Mouse (Mus musculus) midbrain, embryonic 12.5 days (tissue): ENCODE data around the gene Wdr25. TPM values are rescaled to one million over a fixed set of nuclear protein-coding genes. Genes with fewer than 3 reads are reported as not detected.
A peak's percentile ranks its signal among the peaks of the same experiment; 100 is the strongest.
"Not testable (repeated sequence)": the region's sequence is repeated elsewhere in the genome, so short reads cannot be mapped to it uniquely, and the experiment has no call there.

ENCODE experiments used
- ATAC-seq: fragments of 200-750 bp; cut with Nextera tagmentation; 2 replicates; pipeline ENCODE4 v1.8.0; 2017; ENCODE audit warnings: low read depth, moderate TSS enrichment, moderate library complexity; ENCODE audit not compliant: low FRiP score
- H3K27ac ChIP-seq: fragments of 300-500 bp; sonication (generic); replicated peaks from 2 replicates; pipeline ENCODE4 v1.5.1; 2016; ENCODE audit warnings: mild to moderate bottlenecking
- H3K27me3 ChIP-seq: fragments of 300-500 bp; sonication (generic); 2 replicates; pipeline ENCODE4 v1.6.1; 2016; ENCODE audit warnings: mild to moderate bottlenecking
- H3K36me3 ChIP-seq: fragments of 300-500 bp; sonication (generic); 2 replicates; pipeline ENCODE4 v1.6.1; 2016
- H3K4me1 ChIP-seq: fragments of 300-500 bp; sonication (generic); 2 replicates; pipeline ENCODE4 v1.6.1; 2016
- H3K4me2 ChIP-seq: fragments of 300-500 bp; sonication (generic); replicated peaks from 2 replicates; pipeline ENCODE4 v1.6.1; 2016; ENCODE audit warnings: mild to moderate bottlenecking, moderate library complexity
- H3K4me3 ChIP-seq: fragments of 300-500 bp; sonication (generic); 2 replicates; pipeline ENCODE4 v1.5.1; 2016; ENCODE audit warnings: mild to moderate bottlenecking
- H3K9ac ChIP-seq: fragments of 300-500 bp; sonication (generic); replicated peaks from 2 replicates; pipeline ENCODE4 v1.6.1; 2016; ENCODE audit warnings: mild to moderate bottlenecking, moderate library complexity
- H3K9me3 ChIP-seq: fragments of 300-500 bp; sonication (generic); 2 replicates; pipeline ENCODE4 v1.6.1; 2016; ENCODE audit warnings: mild to moderate bottlenecking
- WGBS: fragments of 180-500 bp; shearing (Covaris S2); methylation state at CpG from one replicate; pipeline ENCODE4 v1.1.7; 2016; 5-methylcytosine and 5-hydroxymethylcytosine counted together
- polyA plus RNA-seq: library from polyadenylated mRNA; unstranded; fragments of >200 nt; fragmentation: Nextera tagmentation; extraction: Ambion mirVana; gene quantifications from 2 replicates; pipeline ENCODE4 v1.2.1, GENCODE M21; 2016

The Wdr25 gene
- polyA plus RNA-seq: 8.6 and 9.0 TPM in 2 replicates

DNA sequence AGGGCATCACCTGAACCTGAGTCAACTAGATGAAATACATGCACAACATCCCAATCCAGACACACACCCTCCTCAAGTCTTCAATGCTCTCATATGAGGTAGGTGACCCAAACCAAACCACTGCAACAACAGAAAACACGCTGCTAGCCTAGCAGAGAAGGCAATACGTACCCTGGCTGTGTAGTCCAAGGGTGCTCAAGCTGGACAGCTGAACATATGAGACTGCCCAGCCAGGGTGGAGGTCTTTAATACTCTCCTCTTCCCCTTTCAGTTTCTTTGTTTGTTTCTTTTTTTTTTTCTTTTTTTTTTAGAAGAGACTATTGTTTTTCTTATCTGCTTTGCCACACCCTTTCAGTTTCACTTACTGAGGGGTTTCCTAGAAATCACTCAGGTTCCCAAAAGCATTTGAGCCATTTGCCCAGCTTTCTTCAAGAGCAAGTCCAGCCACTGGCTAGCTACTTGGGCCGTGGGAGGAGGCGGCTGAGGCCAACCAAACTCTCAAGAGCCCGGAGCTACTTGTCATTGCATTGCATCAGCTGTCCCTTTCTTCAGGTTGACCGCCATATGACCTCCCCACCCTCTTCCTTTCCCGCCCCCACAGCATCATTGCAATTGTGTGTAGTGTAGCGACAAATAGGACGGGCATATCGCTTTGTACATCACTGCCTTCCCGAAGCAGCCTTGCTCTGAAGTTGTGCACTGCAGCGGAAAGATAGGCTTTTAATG, at the start of gene Wdr25:
Gene Wdr25 (plus strand): TSS at position 643 of the 726 bp plus-strand sequence.
- peak within 1 kb of the TSS; percentile 81 for H3K9ac ChIP-seq
- no peak for ATAC-seq
- peaks cover 22% of the 10 kb centered on the region for H3K4me1 ChIP-seq
- H3K27ac ChIP-seq: 0 out of 2 replicates have a peak within 1 kb of the TSS, but pooled peaks have one; percentile 15
- peak within 1 kb of the TSS; percentile 98 for H3K4me2 ChIP-seq
- no peaks in the 10 kb centered on the region for H3K9me3 ChIP-seq
- H3K27me3 ChIP-seq: no peaks in the 10 kb centered on the region
- H3K36me3 ChIP-seq: peaks cover 22% of the 10 kb centered on the region
- 21% methylated on average over 12 of the region's 12 CpGs for WGBS
- peak within 1 kb of the TSS; percentile 93 for H3K4me3 ChIP-seq

DNA sequence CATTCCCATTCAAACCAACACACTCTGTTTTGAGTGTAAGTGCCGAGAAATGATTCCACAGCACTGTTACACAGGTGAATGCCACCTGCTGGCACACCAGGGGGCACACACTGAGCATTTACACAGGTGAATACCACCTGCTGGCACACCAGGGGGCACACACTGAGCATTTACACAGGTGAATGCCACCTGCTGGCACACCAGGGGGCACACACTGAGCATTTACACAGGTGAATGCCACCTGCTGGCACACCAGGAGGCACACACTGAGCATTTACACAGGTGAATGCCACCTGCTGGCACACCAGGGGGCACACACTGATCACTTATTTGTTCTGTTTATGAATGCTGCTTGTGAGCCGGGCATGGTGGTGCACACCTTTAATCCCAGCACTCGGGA, 45.4 kb upstream of the Wdr25 start:
- ATAC-seq, H3K9ac ChIP-seq, H3K9me3 ChIP-seq, H3K4me2 ChIP-seq, H3K4me1 ChIP-seq, H3K4me3 ChIP-seq, H3K27ac ChIP-seq, H3K27me3 ChIP-seq: not testable (repeated sequence)
- H3K36me3 ChIP-seq: peaks cover 33% of the 10 kb centered on the region
- 96% methylated on average over 3 of the region's 3 CpGs for WGBS

DNA sequence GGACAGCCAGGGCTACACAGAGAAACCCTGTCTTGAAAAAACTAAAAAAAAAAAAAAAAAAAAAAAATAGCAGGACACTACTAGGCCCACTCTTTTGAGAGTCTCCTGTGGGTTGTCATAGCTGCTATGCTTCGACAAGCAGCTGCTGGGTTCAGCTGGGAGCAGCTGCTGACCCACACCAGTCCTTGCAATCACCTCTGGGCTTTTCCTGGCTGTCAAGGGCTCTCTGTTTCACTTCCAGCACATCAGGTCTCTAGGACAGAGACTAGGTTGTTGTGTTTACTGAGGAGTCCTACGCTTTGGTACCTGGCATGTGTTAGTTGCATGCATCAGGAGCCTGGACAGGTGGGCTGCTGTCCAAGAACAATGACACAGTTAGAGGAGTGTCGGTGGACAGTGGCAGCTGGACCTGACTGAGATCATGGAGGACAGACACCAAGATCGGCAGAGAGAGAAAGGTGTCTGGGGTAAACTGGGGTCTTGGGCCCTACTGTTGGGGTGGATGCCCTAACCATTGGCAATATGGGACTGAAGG, 43.9 kb upstream of the Wdr25 start:
- H3K27me3 ChIP-seq: no peaks in the 10 kb centered on the region
- 82% methylated on average over 4 of the region's 4 CpGs for WGBS
- H3K36me3 ChIP-seq: peaks cover 21% of the 10 kb centered on the region
- no peaks in the 10 kb centered on the region for H3K9me3 ChIP-seq
- H3K27ac ChIP-seq: no peak overlapping the region
- peaks cover 9% of the 10 kb centered on the region for H3K4me1 ChIP-seq
- H3K9ac ChIP-seq: no peak overlapping the region
- H3K4me2 ChIP-seq: no peak overlapping the region
- H3K4me3 ChIP-seq: no peak overlapping the region
- no peak for ATAC-seq

DNA sequence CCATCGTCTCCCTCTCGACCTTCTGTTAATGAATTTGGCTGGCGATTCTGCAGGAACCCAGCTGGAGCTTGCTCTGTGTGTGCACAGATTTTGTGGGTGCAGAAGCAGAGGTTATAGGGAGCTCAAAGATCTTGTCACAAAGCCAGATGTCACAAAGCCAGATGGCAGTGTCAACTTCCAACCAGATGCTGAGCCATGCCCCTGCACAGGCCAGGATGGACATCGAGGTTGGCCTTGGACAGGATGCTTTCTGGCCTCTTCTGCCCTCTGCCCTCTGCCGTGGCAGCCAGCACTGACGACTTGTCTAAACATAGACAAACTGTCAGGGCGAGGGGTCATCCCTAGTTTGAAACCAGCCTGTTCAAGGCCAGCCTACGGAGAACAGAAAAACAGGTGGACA, 43.3 kb upstream of the Wdr25 start:
- Histone ChIP-seq H3K36me3 (peaks cover 16% of the 10 kb centered on the region), H3K4me3 (no peak overlapping the region), H3K9me3 (no peaks in the 10 kb centered on the region), H3K27ac (no peak overlapping the region), H3K4me2 (no peak overlapping the region), H3K27me3 (no peaks in the 10 kb centered on the region), H3K9ac (no peak overlapping the region), H3K4me1 (peaks cover 9% of the 10 kb centered on the region)
- 68% methylated on average over 8 of the region's 8 CpGs for WGBS
- no peak for ATAC-seq

DNA sequence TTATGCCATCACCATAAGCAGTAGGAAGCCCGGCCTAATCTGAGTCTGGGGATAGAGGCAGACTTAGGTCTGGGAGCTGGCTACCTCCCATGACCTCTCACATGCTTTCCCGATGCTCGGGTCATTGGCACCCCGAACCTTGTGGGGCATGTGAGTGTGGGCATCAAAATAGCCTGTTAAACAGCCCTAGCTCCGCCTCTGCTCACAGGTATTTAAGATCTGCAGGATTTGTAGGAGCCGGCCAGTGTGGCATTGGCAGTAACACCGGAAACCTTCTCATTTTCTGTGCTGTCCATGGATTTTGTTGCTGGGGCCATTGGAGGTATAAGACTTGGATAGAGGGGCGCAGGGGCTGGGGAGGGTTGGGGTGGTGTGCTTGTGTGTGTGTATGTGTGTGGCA, 42.5 kb upstream of the Wdr25 start:
- Histone ChIP-seq H3K4me1 (peaks cover 9% of the 10 kb centered on the region), H3K9me3 (no peaks in the 10 kb centered on the region), H3K27me3 (no peaks in the 10 kb centered on the region), H3K27ac (no peak overlapping the region), H3K4me3 (no peak overlapping the region), H3K4me2 (no peak overlapping the region), H3K36me3 (0 out of 2 replicates have a peak, but pooled peaks cover 14% of the 10 kb centered on the region), H3K9ac (no peak overlapping the region)
- 95% methylated on average over 8 of the region's 8 CpGs for WGBS
- no peak for ATAC-seq

DNA sequence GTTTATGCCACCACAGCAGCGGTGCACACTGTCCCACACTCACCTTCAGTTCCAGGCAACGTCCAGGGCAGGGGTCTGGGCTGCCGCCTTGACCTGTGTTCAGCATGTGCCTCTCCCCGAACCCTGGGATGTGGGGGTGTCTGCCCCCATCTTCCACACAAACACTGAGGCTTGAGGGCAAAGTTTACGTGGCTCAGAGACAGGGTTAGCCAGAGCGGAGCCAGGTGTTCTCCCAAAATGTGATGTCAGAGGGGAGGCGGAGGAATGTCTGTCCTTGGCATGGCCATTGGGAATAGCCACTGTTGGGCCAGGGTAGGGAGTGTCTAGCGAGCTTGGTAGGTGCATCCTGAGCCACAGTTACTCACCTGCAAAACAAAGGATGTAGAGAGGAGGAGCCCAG, 40.6 kb upstream of the Wdr25 start:
- 93% methylated on average over 8 of the region's 8 CpGs for WGBS
- no peak overlapping the region for H3K9ac ChIP-seq
- H3K27ac ChIP-seq: no peak overlapping the region
- no peaks in the 10 kb centered on the region for H3K27me3 ChIP-seq
- no peaks in the 10 kb centered on the region for H3K9me3 ChIP-seq
- 0 out of 2 replicates have a peak, but pooled peaks cover 9% of the 10 kb centered on the region for H3K36me3 ChIP-seq
- H3K4me2 ChIP-seq: no peak overlapping the region
- peaks cover 9% of the 10 kb centered on the region for H3K4me1 ChIP-seq
- H3K4me3 ChIP-seq: no peak overlapping the region
- ATAC-seq: no peak

DNA sequence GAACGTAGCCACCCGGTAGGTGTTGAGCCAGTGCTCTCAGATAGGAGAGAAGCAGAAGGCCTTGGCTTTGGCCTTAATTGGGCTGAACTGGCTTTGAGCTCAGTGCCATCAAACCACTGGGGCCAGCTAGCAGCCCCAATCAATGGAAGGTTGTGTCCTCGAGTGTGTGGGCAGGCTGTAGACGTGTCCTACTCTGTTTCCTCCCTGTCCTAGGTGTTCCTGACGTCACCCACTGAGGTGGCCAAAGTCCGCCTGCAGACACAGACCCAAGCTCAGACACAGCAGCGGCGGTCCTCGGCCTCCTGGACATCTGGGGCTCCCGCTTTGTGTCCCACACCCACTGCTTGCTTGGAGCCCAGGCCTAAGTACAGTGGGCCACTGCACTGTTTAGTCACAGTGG, 38.4 kb upstream of the Wdr25 start:
- Histone ChIP-seq H3K9me3 (no peaks in the 10 kb centered on the region), H3K4me2 (no peak overlapping the region), H3K27me3 (no peaks in the 10 kb centered on the region), H3K4me1 (peaks cover 9% of the 10 kb centered on the region), H3K27ac (no peak overlapping the region), H3K9ac (no peak overlapping the region), H3K4me3 (no peak overlapping the region), H3K36me3 (peaks cover 20% of the 10 kb centered on the region)
- no peak for ATAC-seq
- WGBS: 94% methylated on average over 10 of the region's 10 CpGs

DNA sequence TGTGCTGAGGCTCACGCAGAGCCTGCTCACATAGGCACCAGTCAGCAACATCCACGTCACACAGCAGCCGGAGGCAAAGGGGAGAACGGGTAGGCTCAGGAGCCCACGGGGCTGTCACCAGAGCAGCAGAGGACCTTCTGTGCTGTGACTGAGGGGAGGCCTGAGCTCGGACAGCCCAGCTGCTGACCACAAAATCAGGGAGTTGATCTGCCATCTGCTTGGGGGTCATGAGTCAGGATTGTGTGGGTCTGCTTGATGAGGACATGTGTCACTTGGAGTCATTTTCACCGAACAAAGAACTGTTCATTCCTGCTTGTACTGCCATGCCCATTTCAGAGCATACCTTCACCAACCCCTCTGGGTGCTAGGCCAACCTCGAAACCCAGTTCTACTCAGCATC, 37.2 kb upstream of the Wdr25 start:
- Histone ChIP-seq H3K4me3 (no peak overlapping the region), H3K27ac (no peak overlapping the region)
- 86% methylated on average over 8 of the region's 8 CpGs for WGBS

DNA sequence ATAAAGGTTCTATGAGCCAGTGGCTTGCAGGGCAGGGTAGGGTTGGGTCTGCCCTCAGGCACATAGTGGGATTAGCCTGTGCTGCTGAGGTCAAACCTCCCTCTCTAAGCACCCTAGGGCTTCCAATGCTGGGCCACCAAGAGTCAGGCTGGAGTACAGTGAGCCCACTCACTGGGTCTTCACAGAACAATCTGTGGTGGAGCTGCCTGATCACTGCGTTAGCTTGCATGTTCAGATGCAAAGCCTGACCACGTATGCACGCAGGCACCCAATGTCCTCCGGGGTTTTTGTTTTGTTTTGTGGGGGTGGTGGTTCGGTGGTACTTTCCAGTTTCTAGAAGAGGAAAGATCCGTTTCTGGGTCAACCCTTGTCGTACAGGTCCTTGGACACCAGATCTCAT, 36.3 kb upstream of the Wdr25 start:
- Histone ChIP-seq H3K4me3 (no peak overlapping the region), H3K27me3 (no peaks in the 10 kb centered on the region), H3K4me1 (no peaks in the 10 kb centered on the region), H3K27ac (no peak overlapping the region), H3K36me3 (peaks cover 40% of the 10 kb centered on the region), H3K4me2 (no peak overlapping the region), H3K9me3 (no peaks in the 10 kb centered on the region), H3K9ac (no peak overlapping the region)
- no peak for ATAC-seq
- 89% methylated on average over 7 of the region's 7 CpGs for WGBS

More for the DNA sequence above, 37.2 kb upstream of the Wdr25 start:
- H3K4me2 ChIP-seq: no peak overlapping the region
- H3K9ac ChIP-seq: no peak overlapping the region
- H3K4me1 ChIP-seq: no peaks in the 10 kb centered on the region
- no peaks in the 10 kb centered on the region for H3K9me3 ChIP-seq
- ATAC-seq: no peak
- H3K27me3 ChIP-seq: no peaks in the 10 kb centered on the region
- peaks cover 31% of the 10 kb centered on the region for H3K36me3 ChIP-seq

DNA sequence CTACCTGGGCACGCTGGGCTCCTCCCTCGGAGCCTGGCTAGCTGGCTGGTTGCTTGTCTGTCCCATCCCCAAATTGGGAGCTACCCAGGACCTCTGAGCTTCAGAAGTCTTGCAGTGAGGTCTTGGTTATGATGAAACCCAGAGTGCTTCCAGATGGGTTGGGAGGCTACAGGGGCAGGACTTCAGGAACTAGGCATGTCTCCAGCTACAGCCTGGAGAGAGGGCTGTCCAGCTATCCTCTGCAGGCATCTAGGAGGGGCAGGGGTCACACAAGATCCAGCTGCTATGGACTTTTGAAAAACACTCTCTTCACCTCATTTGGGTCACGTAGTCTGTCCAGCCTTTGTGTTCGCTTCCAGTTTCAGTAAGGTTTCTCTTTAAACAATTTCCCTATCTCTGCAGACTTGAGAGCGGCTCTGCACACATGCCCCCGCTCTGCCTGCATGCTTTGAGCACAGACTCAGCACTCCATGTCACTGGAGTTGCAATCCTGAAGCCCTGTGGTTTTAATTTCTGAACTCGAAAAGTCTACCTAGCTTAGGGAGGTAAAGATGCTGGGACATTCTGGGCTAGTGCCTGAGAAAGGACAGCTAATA, 35.7 kb upstream of the Wdr25 start:
- Histone ChIP-seq H3K4me2 (no peak overlapping the region), H3K27me3 (no peaks in the 10 kb centered on the region), H3K4me1 (no peaks in the 10 kb centered on the region), H3K4me3 (no peak overlapping the region), H3K9ac (no peak overlapping the region), H3K9me3 (no peaks in the 10 kb centered on the region), H3K36me3 (peaks cover 45% of the 10 kb centered on the region), H3K27ac (no peak overlapping the region)
- WGBS: 87% methylated on average over 7 of the region's 7 CpGs
- ATAC-seq: no peak

DNA sequence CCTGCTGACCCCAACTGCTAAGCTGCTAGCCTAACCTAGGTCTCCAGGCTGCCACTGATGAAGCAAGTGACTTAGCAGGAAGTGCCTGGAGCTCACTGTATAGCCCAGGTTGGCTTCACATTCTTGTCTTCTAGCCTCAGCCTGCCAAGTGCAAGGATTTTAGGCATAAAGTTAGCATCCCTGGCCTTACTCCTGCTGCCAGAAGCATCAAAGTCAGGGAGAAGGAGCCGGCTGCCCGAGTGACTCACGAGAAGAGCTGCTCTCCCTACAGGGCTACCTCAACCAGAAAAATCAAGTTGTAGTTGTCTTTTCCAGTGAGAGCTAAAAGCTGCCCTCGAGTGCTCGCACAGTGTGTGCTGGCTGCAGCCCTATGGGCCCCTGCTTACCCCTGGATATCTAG, 34.9 kb upstream of the Wdr25 start:
- no peaks in the 10 kb centered on the region for H3K9me3 ChIP-seq
- no peak overlapping the region for H3K4me2 ChIP-seq
- H3K36me3 ChIP-seq: peaks cover 53% of the 10 kb centered on the region
- WGBS: 86% methylated on average over 5 of the region's 5 CpGs
- H3K27ac ChIP-seq: no peak overlapping the region
- ATAC-seq: no peak
- H3K27me3 ChIP-seq: no peaks in the 10 kb centered on the region
- no peak overlapping the region for H3K9ac ChIP-seq
- H3K4me1 ChIP-seq: no peaks in the 10 kb centered on the region
- no peak overlapping the region for H3K4me3 ChIP-seq

DNA sequence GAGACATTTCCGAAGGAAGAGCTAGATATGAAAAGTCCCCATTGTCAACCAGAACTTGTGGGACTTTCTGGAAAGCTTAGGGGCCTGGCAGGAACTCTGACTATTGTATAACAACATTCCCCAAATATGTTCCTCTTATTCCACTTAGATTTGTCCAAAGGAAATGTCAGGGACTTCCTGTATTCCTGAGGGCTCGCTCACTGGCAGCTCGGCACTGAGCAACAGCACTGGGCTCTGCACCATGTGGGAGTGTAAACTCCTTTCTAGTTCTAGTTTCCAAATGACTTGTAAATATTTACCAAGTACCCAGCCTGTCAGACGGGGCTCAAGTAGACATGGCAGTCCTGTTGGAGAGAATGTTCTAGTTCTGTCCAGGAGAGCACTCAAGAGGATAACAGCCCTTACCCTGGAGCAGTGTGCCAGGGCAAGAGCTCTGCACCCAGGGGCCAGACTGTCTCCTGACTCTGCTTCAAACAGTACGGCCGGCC, 28.4 kb upstream of the Wdr25 start:
- Histone ChIP-seq H3K4me1 (no peaks in the 10 kb centered on the region), H3K36me3 (peaks cover 99% of the 10 kb centered on the region), H3K9me3 (no peaks in the 10 kb centered on the region), H3K27ac (no peak overlapping the region), H3K9ac (no peak overlapping the region), H3K27me3 (no peaks in the 10 kb centered on the region), H3K4me2 (no peak overlapping the region), H3K4me3 (no peak overlapping the region)
- ATAC-seq: no peak
- WGBS: 91% methylated on average over 6 of the region's 6 CpGs
